Mouse (Mus musculus): ENCODE results near the gene Myh9. TPM values are rescaled to one million over a fixed set of nuclear protein-coding genes. Genes with fewer than 3 reads are reported as not detected.

Gene Myh9
- polyA plus RNA-seq, 1 experiment: 187 TPM

DNA sequence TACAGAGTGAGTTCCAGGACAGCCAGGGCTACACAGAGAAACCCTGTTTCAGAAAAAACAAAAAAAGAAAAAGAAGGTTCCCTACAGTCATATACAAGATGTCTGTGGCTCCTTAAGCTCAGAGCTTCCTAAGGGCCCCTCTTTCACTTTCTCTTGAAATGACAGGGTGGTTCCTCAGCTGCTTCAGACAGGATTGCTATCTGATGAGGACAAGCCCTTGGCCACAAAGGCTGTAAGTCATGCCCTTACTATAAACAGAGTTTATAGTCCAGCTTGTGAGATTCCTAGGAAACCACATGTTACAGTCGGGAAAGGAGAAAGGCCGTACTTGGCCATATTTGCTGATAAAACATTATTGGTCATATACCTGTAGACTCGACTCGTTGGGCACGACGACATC lies 34.0 kb upstream of the Myh9 start:
- no peak for TF ChIP-seq GATA1 (IDR thresholded peaks at IDR 0.05; ENCODE audit: low read length)

DNA sequence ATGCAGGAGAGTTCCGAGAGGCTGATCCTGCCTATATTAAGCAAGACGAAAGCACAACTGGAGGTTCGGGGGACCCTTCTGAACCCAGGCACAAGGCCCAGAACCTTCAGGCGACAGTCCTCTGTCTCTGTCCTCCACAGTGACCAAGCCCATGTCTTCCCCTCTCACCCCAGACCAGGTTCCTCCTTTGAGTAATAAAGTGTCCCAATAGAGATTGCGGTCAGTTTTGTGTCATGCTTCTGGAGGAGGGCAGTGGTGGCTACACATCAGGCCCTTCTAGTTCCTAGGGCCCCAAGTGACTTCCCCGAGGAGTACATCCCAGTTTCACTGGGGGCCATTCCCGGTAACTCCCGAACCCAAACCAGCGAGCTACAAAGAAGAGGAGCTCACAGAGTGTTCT lies 32.8 kb upstream of the Myh9 start:
- no peak for TF ChIP-seq GATA1 (IDR thresholded peaks at IDR 0.05; ENCODE audit: low read length)

GRCm38 (mm10) chr15:77874310-77874709 lies 32.3 kb upstream of the Myh9 start:
- no peak for TF ChIP-seq GATA1 (IDR thresholded peaks at IDR 0.05; ENCODE audit: low read length)

DNA sequence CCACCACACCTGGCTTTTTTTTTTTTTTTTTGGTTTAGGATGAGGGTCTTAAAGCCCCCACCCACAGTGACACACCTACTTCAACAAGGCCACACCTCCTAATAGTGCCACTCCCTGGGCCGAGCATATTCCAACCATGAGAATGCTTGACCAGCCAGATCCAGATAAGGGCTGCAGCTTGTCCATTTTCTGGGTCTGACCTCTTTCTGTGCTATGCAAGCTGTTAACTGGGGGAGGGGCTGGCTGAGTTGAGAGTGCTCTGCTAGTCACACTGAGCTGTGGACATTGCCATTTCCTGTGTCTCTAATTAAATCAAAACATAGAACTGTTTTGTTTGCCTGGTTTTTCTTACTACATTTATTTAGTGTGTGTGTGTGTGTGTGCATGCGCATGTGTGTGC lies 31.6 kb upstream of the Myh9 start:
- TF ChIP-seq GATA1 (IDR thresholded peaks at IDR 0.05; ENCODE audit: low read length): no peak

GRCm38 (mm10) chr15:77872996-77873395 lies 31.0 kb upstream of the Myh9 start:
- TF ChIP-seq GATA1 (IDR thresholded peaks at IDR 0.05; ENCODE audit: low read length): no peak

- no peak for TF ChIP-seq GATA1 (IDR thresholded peaks at IDR 0.05; ENCODE audit: low read length)
Measured at GRCm38 (mm10) chr15:77868340-77868739, 26.4 kb upstream of the Myh9 start.

- no peak for TF ChIP-seq GATA1 (IDR thresholded peaks at IDR 0.05; ENCODE audit: low read length)
Measured at GRCm38 (mm10) chr15:77866583-77867220, 24.7 kb upstream of the Myh9 start.

DNA sequence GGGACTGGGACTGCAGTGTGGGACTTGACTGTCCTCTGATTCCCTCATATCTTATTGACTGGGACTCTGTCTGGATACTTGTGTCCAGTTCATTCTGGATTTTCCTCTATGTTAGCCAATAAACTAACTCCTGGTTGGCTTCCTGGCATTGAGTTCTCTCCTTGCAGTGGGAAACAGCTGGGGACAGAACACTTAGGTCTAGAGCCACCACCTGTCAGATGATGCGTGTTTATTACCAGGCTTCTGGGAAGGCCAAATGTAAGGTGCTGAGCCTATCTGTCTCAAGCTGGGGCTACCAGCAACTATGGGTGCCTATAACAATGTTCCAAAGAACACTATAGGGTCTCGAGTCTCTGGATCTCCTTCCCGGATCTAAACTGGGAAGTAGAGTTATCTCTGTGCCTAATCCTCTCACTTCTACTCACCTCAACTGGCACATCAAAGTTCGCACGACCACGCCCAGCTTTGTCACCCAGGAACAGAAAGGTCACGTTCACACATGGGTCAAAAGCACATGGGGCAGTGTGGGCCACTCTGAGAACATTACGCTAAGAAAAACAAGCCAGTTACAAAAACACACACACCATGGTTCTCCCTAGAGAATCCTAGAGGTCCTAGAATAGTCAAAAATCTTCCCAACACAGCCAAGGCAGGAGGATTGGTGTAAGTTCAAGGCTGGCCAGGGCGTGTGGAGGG lies 22.2 kb upstream of the Myh9 start:
- TF ChIP-seq GATA1 (IDR thresholded peaks at IDR 0.05; ENCODE audit: low read length): no peak

DNA sequence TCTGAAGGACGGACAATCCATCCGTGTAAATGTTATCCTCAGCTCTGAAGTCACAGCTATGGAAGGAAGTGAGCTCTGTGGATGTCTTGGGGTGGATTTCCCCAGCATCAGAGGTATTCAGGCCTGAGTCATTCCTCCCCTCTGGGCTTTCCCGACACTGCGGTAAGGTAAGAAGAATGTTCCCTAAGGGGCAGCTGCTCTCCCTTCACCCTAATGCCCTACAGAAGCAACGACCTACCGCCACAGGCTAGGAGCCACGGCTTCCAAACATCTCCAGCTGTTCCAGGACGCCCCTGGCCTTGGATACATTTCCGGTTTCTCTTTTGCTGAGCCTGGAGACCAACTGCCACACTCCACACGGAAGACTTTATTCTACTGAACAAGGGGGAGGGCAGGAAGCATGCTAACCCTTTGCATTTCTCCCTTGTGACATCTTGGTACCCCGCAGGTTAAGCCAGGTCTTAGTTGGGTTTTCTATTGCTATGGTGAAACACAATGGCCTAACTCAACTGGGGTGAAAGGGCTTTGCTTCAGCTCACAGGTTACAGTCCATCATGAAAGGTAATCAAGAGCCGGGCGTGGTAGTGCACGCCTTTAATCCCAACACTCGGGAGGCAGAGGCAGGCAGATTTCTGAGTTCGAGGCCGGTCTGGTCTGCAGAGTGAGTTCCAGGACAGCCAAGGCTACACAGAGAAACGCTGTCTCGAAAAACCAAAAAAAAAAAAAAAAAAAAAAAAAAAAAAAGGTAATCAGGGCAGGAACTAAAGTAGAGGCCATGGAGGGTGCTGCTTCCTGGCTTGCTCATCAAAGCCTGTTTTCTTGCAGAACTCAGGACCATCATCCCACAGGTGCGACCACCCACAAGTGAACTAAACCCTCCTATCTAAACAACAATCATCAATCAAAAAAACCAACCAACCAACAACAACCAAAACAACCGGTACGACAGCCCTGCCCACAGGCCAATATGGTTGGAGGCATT lies 21.3 kb upstream of the Myh9 start:
- TF ChIP-seq GATA1 (IDR thresholded peaks at IDR 0.05; ENCODE audit: low read length): no peak

DNA sequence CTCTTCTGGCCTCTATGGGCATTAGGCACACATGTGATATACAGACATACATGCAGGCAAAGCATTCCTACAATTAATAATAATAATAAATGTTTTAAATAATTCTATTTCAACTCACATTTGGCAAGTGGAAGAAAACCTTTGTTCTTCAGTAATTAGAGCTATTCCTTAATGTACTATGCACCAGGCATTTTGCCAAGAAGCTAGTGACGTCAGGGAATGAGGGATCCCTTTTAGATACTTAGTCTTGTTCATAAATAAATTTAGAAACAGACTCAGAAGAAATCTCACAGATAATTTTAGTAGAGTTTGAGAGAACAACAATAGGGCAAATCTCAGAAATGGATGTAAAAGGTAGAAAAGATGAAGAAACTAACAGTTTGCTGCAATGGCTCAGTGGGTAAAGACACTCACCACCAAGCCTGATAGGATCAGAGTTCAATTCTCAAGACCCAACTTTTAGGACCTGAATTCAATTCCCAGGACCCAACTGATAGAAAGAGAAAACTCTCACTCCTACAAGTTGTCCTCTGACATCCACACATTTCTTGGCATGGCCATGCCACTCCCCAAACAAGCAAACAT lies 18.2 kb upstream of the Myh9 start:
- no peak for TF ChIP-seq GATA1 (IDR thresholded peaks at IDR 0.05; ENCODE audit: low read length)

DNA sequence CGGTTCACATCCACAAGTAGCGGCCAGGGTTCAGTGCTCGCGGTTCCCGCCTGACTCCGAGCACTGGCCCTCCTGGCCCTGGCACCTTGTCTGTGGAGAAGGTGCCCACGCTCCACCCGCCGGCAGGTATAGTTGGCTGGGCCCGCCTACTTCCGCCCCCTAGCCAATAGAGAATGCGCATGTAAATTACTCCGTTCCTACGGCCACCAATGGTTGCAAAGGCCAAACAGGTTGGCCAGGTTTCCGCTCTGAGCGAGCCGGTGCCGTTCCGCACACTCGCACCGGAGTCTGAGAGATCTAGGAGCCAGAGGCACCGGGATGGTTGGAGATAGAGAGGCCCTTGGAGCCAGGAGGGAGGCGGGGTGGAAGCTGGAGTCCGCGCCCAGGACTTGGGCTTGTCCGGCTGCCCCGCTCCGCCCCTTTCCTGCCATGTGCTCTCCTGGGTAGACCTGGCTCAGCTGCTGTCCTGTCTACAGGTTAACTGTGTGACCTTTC lies 15.7 kb upstream of the Myh9 start:
- no peak for TF ChIP-seq GATA1 (IDR thresholded peaks at IDR 0.05; ENCODE audit: low read length)

DNA sequence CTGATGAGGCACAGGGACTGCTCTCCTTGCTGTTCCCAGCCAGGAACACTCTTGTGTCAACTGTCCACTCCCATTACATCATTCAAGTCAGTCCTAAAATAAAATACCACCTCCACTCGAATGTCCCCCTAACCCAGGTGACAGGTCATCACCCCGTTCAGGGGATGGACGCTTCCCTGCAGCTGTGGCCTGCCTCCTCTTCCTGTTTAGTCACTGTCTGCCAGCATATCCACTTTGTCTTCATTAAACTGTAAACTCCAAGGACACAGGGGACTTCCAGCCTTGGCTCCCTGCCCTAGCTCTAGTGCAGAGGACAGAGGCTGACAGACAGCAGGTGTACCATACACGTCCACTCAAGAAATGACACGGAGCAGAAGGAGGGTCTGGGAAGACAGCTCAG lies 14.6 kb upstream of the Myh9 start:
- TF ChIP-seq GATA1 (IDR thresholded peaks at IDR 0.05; ENCODE audit: low read length): no peak

DNA sequence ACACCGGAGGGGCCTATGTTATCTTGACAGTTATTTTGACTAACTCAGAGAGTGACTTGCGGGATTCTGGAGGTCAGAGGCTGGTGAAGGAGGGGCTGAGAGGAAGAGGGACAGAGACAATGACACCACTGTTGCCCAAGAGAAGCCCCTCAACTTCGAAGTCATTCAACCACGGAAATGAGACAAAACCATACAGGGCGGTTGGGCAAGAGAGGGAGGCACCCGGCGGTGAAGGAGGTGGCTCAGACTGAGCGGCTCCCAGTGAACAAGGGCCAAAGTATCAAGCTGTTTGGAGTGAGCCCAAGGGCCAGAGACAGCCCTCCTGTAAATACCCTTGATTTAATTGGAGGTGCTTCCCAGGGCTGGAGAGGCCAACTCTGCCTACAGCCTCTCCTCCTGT lies 13.3 kb upstream of the Myh9 start:
- no peak for TF ChIP-seq GATA1 (IDR thresholded peaks at IDR 0.05; ENCODE audit: low read length)

DNA sequence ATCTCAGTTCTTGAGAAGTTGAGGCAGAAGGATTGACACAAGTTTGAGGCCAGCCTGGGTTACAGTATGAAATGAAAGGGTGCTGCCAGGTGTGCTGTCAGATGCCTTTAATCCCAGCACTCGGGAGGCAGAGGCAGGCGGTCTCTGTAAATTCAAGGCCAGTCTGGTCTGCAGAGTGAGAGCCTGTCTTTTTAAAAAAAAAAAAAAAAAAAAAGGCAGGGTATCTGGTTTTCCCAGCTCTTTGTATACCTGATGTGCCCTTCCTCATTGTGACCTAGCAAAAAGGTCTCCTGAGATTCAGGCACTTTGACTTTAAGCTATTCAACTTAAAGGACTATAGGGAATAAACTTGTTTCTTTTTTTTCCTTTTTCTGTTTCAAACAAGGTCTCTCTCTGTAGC lies 10.0 kb upstream of the Myh9 start:
- TF ChIP-seq GATA1 (IDR thresholded peaks at IDR 0.05; ENCODE audit: low read length): no peak

DNA sequence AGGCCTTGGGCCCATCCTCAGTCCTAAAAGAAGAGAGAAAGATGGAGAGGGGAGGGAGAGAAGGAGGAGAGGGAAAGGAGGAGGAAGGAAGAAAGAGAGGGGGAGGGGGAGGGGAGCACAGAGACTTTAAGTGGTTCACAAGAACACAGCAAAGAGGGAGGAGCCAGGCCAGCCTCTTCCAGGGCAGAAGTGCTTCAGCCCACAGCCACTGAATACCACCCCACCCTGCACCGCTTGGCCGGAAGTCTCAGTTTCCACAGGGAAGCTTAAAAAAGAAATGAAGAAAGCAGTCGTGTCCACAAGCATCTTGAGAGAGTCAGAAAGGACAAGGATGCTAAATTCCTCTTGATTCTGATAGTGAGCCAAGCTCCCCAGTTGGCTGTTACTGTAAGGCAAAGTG lies 9.2 kb upstream of the Myh9 start:
- no peak for TF ChIP-seq GATA1 (IDR thresholded peaks at IDR 0.05; ENCODE audit: low read length)

All from G1E-ER4 (cell line).